Mouse (Mus musculus) embryonic facial prominence, embryonic 10.5 days (tissue): Measurements from ENCODE around the gene Msrb3. TPM values are rescaled to one million over a fixed set of nuclear protein-coding genes. Genes with fewer than 3 reads are reported as not detected.

Experiments used
- DNase-seq: peaks from one replicate; pipeline ENCODE4 v3.0.0-alpha.2; 2017; ENCODE audit warnings: low spot score
- H3K27ac ChIP-seq: fragments of 300-500 bp; sonication (generic); replicated peaks from 2 replicates; pipeline ENCODE4 v1.5.1; 2016; ENCODE audit warnings: mild to moderate bottlenecking
- H3K27me3 ChIP-seq: fragments of 300-500 bp; sonication (generic); replicated peaks from 2 replicates; pipeline ENCODE4 v1.6.1; 2016; ENCODE audit warnings: low read depth, mild to moderate bottlenecking; ENCODE audit not compliant: poor library complexity, severe bottlenecking
- H3K36me3 ChIP-seq: fragments of 300-500 bp; sonication (generic); replicated peaks from 2 replicates; pipeline ENCODE4 v1.6.1; 2016; ENCODE audit warnings: mild to moderate bottlenecking, moderate library complexity
- H3K4me1 ChIP-seq: fragments of 300-500 bp; sonication (generic); 2 replicates; pipeline ENCODE4 v1.6.1; 2016
- H3K4me3 ChIP-seq: fragments of 300-500 bp; sonication (generic); 2 replicates; pipeline ENCODE4 v1.5.1; 2016; ENCODE audit warnings: mild to moderate bottlenecking, moderate library complexity
- H3K9me3 ChIP-seq: fragments of 300-500 bp; sonication (generic); 2 replicates; pipeline ENCODE4 v1.6.1; 2016; ENCODE audit warnings: mild to moderate bottlenecking
- WGBS: fragments of 180-500 bp; shearing (Covaris S2); methylation state at CpG from one replicate; pipeline ENCODE4 v1.1.7; 2016; 5-methylcytosine and 5-hydroxymethylcytosine counted together
- polyA plus RNA-seq: library from polyadenylated mRNA; unstranded; fragments of >200 nt; fragmentation: Nextera tagmentation; extraction: Ambion mirVana; gene quantifications from 2 replicates; pipeline ENCODE4 v1.2.1, GENCODE M21; 2016

Msrb3 gene
- polyA plus RNA-seq, 1 experiment from 2014 or later = 3.4 TPM

GRCm38 (mm10) chr10:120820781-120821300, 78.1 kb downstream of the Msrb3 start:
- H3K36me3 ChIP-seq = no peaks in the 10 kb centered on the region
- DNase-seq = no peak
- H3K4me1 ChIP-seq = peaks cover 47% of the 10 kb centered on the region
- H3K27ac ChIP-seq = peak overlapping the region; percentile 64
- H3K27me3 ChIP-seq = no peaks in the 10 kb centered on the region
- no peak overlapping the region for H3K4me3 ChIP-seq
- 39% methylated on average over 12 of the region's 12 CpGs for WGBS
- no peaks in the 10 kb centered on the region for H3K9me3 ChIP-seq

DNA sequence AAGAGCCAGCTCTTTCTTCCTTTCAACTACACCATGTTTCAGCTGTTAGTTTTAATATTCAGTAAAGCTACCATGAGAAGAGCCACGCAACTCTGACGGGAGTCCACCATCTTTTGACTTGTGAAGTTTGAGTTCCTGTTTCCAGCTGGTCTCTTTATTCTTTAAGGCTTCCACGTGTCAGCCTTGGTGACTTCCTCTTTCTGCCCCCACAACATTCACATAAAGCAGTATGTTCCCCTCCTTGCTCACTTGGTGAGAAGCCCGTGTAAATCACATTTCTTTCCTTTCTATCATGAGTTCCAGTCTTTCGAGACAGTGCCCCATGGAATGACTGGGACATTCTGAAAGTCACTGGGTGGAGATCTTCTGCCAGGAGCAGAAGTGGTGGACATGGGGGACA, 83.6 kb downstream of the Msrb3 start:
- no peak for DNase-seq
- no peaks in the 10 kb centered on the region for H3K27me3 ChIP-seq
- H3K36me3 ChIP-seq = no peaks in the 10 kb centered on the region
- no peaks in the 10 kb centered on the region for H3K9me3 ChIP-seq
- no peak overlapping the region for H3K27ac ChIP-seq
- WGBS = 87% methylated on average over 5 of the region's 5 CpGs
- H3K4me1 ChIP-seq = peaks cover 25% of the 10 kb centered on the region
- H3K4me3 ChIP-seq = no peak overlapping the region

- Histone ChIP-seq H3K4me1 (peaks cover 35% of the 10 kb centered on the region), H3K36me3 (no peaks in the 10 kb centered on the region), H3K27ac (peak overlapping the region; percentile 0; the same call in 1 of the 2 replicates), H3K27me3 (no peaks in the 10 kb centered on the region), H3K4me3 (no peak overlapping the region), H3K9me3 (no peaks in the 10 kb centered on the region)
- 80% methylated on average over 24 of the region's 24 CpGs for WGBS
- DNase-seq = no peak
Measured at GRCm38 (mm10) chr10:120811796-120812443, 87.0 kb downstream of the Msrb3 start.

DNA sequence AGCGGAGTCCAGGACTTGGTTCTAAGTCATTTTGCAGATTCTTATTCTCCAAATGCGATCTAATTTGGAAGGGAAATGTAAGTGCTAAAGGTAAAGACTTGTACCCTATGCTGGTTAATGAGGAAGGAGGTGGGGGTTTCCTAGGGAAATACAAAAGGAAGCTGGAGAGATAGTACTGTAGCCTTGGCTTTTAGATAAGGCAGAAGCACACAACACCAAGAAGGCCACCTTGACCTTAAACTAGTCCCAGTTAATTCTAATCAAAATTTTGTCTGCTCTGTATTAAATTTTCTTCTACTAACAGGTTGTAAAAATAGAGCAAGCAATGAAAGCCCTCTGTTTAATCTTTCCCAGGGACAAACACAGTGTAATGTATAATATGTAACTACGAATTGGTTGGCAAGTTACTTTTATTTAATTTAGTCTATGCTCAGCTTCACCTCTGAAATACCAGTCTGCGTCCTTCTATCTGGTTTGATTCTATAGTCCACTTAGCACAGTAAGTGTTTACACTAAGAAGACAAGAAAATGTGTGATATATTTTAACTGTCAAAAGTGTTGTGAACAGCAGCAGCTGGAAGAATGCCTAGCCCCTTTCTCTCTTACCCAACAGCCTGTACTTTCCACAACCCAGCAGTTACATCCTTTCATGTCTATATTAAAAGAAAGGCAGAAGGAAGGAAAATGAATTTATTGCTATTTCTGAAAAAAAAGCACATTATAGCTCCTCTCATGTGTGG, 87.9 kb downstream of the Msrb3 start:
- Histone ChIP-seq H3K4me1 (peaks cover 39% of the 10 kb centered on the region), H3K9me3 (no peaks in the 10 kb centered on the region), H3K27me3 (no peaks in the 10 kb centered on the region), H3K27ac (peak overlapping the region; percentile 73; the same call in 1 of the 2 replicates), H3K36me3 (no peaks in the 10 kb centered on the region), H3K4me3 (no peak overlapping the region)
- WGBS = 87% methylated on average over 4 of the region's 4 CpGs
- DNase-seq = no peak

GRCm38 (mm10) chr10:120810053-120810696, 88.7 kb downstream of the Msrb3 start:
- 57% methylated on average over 14 of the region's 14 CpGs for WGBS
- Histone ChIP-seq H3K27me3 (no peaks in the 10 kb centered on the region), H3K27ac (peak overlapping the region; percentile 73), H3K36me3 (no peaks in the 10 kb centered on the region), H3K9me3 (no peaks in the 10 kb centered on the region), H3K4me3 (no peak overlapping the region), H3K4me1 (peaks cover 39% of the 10 kb centered on the region)
- no peak for DNase-seq

DNA sequence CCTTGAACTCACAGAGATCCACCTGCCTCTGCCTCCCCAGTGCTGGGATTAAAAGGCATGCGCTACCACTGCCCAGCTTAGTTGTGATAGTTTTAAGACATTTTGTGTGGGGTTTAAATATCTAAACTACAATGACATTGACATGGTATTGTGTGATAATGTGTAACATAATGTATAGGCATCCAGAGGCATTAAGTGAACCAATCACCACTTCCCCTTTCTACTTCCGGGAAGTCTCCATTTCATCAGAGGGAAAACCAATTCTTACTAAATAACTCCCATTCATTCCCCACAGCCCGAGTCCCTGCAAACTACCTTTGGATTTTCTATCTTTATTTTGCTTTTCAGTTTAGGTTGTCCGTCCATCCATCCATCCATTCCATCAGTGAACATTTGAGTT, 90.7 kb downstream of the Msrb3 start:
- WGBS = 93% methylated on average over 4 of the region's 4 CpGs
- H3K36me3 ChIP-seq = no peaks in the 10 kb centered on the region
- H3K9me3 ChIP-seq = no peaks in the 10 kb centered on the region
- no peak overlapping the region for H3K4me3 ChIP-seq
- H3K4me1 ChIP-seq = peaks cover 31% of the 10 kb centered on the region
- no peak overlapping the region for H3K27ac ChIP-seq
- DNase-seq = no peak
- no peaks in the 10 kb centered on the region for H3K27me3 ChIP-seq

- no peak for DNase-seq
- no peaks in the 10 kb centered on the region for H3K27me3 ChIP-seq
- no peaks in the 10 kb centered on the region for H3K9me3 ChIP-seq
- 24% methylated on average over 6 of the region's 6 CpGs for WGBS
- peaks cover 27% of the 10 kb centered on the region for H3K4me1 ChIP-seq
- peak overlapping the region; percentile 72 for H3K27ac ChIP-seq
- H3K36me3 ChIP-seq = no peaks in the 10 kb centered on the region
- H3K4me3 ChIP-seq = no peak overlapping the region
Measured at GRCm38 (mm10) chr10:120801127-120801526, 97.8 kb downstream of the Msrb3 start.

GRCm38 (mm10) chr10:120799479-120799878, 99.4 kb downstream of the Msrb3 start:
- Histone ChIP-seq H3K27ac (no peak overlapping the region), H3K9me3 (no peaks in the 10 kb centered on the region), H3K36me3 (no peaks in the 10 kb centered on the region), H3K27me3 (no peaks in the 10 kb centered on the region), H3K4me3 (no peak overlapping the region), H3K4me1 (peaks cover 35% of the 10 kb centered on the region)
- WGBS = 68% methylated on average over 6 of the region's 6 CpGs
- DNase-seq = no peak

GRCm38 (mm10) chr10:120796749-120797148, 102.2 kb downstream of the Msrb3 start:
- DNase-seq = no peak
- H3K27ac ChIP-seq = no peak overlapping the region
- no peaks in the 10 kb centered on the region for H3K9me3 ChIP-seq
- 90% methylated on average over 4 of the region's 4 CpGs for WGBS
- no peaks in the 10 kb centered on the region for H3K36me3 ChIP-seq
- H3K27me3 ChIP-seq = no peaks in the 10 kb centered on the region
- H3K4me1 ChIP-seq = peaks cover 33% of the 10 kb centered on the region
- H3K4me3 ChIP-seq = no peak overlapping the region

DNA sequence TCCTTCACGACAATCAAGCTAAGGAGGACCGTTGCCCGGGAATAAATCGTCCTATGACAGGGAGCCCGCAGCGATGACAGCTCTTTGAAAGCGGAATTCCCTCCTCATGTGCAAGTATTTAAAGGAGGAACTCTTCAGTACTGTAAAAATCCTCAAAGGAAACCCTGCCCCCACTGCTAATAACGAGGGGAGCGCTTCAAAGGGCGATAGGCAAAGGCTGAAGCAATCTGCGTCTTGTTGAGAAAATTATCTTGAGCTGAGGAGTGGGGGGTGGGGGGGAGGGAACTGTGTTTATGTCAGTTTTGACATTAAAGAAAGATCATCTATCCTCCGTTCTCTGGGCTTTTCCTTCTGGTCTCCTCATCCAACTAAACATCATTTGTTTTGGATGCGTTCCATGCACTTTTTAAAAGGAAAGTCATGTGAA, 104.5 kb downstream of the Msrb3 start:
- Histone ChIP-seq H3K27me3 (no peaks in the 10 kb centered on the region), H3K4me1 (peaks cover 20% of the 10 kb centered on the region), H3K9me3 (no peaks in the 10 kb centered on the region), H3K27ac (peak overlapping the region; percentile 70), H3K36me3 (peaks cover 5% of the 10 kb centered on the region; the same call in 1 of the 2 replicates), H3K4me3 (no peak overlapping the region)
- DNase-seq = peak; percentile 44
- 45% methylated on average over 13 of the region's 13 CpGs for WGBS

- Histone ChIP-seq H3K9me3 (no peaks in the 10 kb centered on the region), H3K27me3 (no peaks in the 10 kb centered on the region), H3K4me3 (no peak overlapping the region), H3K27ac (no peak overlapping the region), H3K4me1 (peaks cover 26% of the 10 kb centered on the region), H3K36me3 (peaks cover 5% of the 10 kb centered on the region; the same call in 1 of the 2 replicates)
- DNase-seq = no peak
- 79% methylated on average over 11 of the region's 11 CpGs for WGBS
Measured at GRCm38 (mm10) chr10:120792191-120792765, 106.6 kb downstream of the Msrb3 start.

GRCm38 (mm10) chr10:120791438-120791837, 107.5 kb downstream of the Msrb3 start:
- DNase-seq = no peak
- no peaks in the 10 kb centered on the region for H3K9me3 ChIP-seq
- no peak overlapping the region for H3K4me3 ChIP-seq
- H3K4me1 ChIP-seq = peaks cover 32% of the 10 kb centered on the region
- 92% methylated on average over 11 of the region's 11 CpGs for WGBS
- no peak overlapping the region for H3K27ac ChIP-seq
- no peaks in the 10 kb centered on the region for H3K27me3 ChIP-seq
- H3K36me3 ChIP-seq = peaks cover 5% of the 10 kb centered on the region; the same call in 1 of the 2 replicates
